Mouse (Mus musculus): ENCODE results near the gene Fryl. TPM values are rescaled to one million over a fixed set of nuclear protein-coding genes. Genes with fewer than 3 reads are reported as not detected.

Gene Fryl
- polyA plus RNA-seq, 1 experiment from 2014 or later: 20.6 TPM

DNA sequence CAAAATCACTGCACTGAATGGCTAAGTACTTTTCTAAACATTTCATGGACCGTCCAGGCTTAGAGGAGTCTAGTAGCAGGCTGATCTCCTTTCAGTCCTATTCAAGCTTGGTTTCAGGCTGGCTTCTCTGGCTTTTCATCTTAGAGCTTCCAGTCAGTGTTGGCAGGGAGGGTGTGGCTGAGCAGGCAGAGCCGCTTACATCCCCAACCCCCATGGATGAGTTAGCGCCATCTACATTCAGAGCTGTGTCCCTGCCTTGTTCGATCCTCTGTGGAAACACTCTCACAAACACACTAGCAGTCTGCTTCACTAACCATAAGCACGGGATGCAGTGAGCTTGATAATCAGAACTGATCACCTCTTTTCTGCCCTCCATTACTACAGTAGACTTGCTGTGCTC, 283.5 kb downstream of the Fryl start:
- DNase-seq (ENCODE audit: low spot score): no peak
- H3K36me3 ChIP-seq (ENCODE audit: insufficient read depth, low read length): peaks cover 25% of the 10 kb centered on the region
- no peak overlapping the region for H3K9ac ChIP-seq (ENCODE audit: low read depth, low read length)
- no peaks in the 10 kb centered on the region for H3K9me3 ChIP-seq (replicated peaks; ENCODE audit: low read length)
- no peaks in the 10 kb centered on the region for H3K27me3 ChIP-seq (ENCODE audit: insufficient read depth, low read length)
- WGBS: 65% methylated on average over 5 of the region's 5 CpGs
- H3K4me3 ChIP-seq (replicated peaks; ENCODE audit: low read depth, low read length): no peak overlapping the region
- TF ChIP-seq CTCF (IDR thresholded peaks at IDR 0.05; ENCODE audit: low read depth): peak; percentile 35; the same call in 1 of the 2 replicates
- H3K4me2 ChIP-seq (ENCODE audit: low read length): no peak overlapping the region
- no peak for ATAC-seq (replicated peaks; ENCODE audit: low FRiP score, low read depth)
- no peak overlapping the region for H3K27ac ChIP-seq
- H3K4me1 ChIP-seq (replicated peaks; ENCODE audit: insufficient read depth, low read length): no peaks in the 10 kb centered on the region

GRCm38 (mm10) chr5:72972435-72972834, 284.0 kb downstream of the Fryl start:
- no peak overlapping the region for H3K9ac ChIP-seq (ENCODE audit: low read depth, low read length)
- no peaks in the 10 kb centered on the region for H3K4me1 ChIP-seq (replicated peaks; ENCODE audit: insufficient read depth, low read length)
- H3K9me3 ChIP-seq (replicated peaks; ENCODE audit: low read length): no peaks in the 10 kb centered on the region
- TF ChIP-seq CTCF (IDR thresholded peaks at IDR 0.05; ENCODE audit: low read depth): no peak
- H3K27ac ChIP-seq: no peak overlapping the region
- WGBS: 57% methylated on average over 4 of the region's 4 CpGs
- H3K27me3 ChIP-seq (ENCODE audit: insufficient read depth, low read length): no peaks in the 10 kb centered on the region
- no peak for ATAC-seq (replicated peaks; ENCODE audit: low FRiP score, low read depth)
- H3K4me3 ChIP-seq (replicated peaks; ENCODE audit: low read depth, low read length): no peak overlapping the region
- no peak for DNase-seq (ENCODE audit: low spot score)
- H3K4me2 ChIP-seq (ENCODE audit: low read length): no peak overlapping the region
- H3K36me3 ChIP-seq (ENCODE audit: insufficient read depth, low read length): peaks cover 25% of the 10 kb centered on the region

Other genes with a start within 250 kb of the Fryl start
- 1.1 and 1.5 TPM in 2 replicates for gene Slc10a4, start 249.7 kb downstream of the Fryl start, polyA plus RNA-seq (2015; fragmentation: Nextera tagmentation; extraction: Ambion mirVana)
- gene Ociad1, start 36.2 kb upstream of the Fryl start, polyA plus RNA-seq (2015; fragmentation: Nextera tagmentation; extraction: Ambion mirVana): 209 and 222 TPM in 2 replicates
- 27.4 and 28.1 TPM in 2 replicates for gene Ociad2, start 84.4 kb upstream of the Fryl start, polyA plus RNA-seq (2015; fragmentation: Nextera tagmentation; extraction: Ambion mirVana)
- gene Cwh43, start 149.5 kb upstream of the Fryl start, polyA plus RNA-seq (2015; fragmentation: Nextera tagmentation; extraction: Ambion mirVana): 5.9 TPM in 2 replicates
- 22.0 and 23.8 TPM in 2 replicates for gene Dcun1d4, start 224.4 kb upstream of the Fryl start, polyA plus RNA-seq (2015; fragmentation: Nextera tagmentation; extraction: Ambion mirVana)